Mouse (Mus musculus): ENCODE data around the gene Kdm4b. TPM values are rescaled to one million over a fixed set of nuclear protein-coding genes. Genes with fewer than 3 reads are reported as not detected.

Kdm4b gene
- total and polyA plus RNA-seq, 3 experiments, result 9.1 to 27.5 TPM; not detected in 1

DNA sequence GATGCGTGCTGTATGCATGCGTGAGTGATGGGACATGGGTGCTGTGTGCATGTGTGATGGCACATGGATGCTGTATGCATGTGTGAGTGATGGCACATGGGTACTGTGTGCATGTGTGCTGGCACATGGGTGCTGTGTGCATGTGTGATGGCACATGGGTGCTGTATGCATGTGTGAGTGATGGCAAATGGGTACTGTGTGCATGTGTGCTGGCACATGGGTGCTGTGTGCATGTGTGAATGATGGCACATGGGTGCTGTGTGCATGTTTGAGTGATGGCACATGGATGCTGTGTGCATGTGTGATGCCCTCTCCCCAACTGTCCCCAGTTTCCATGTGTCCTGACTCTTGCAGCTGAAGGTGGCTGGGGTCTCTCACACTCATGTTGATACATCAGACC, 94.2 kb downstream of the Kdm4b start:
- Histone ChIP-seq H3K4me1 (ENCODE audit: control insufficient read depth in 1 of 2, insufficient read depth in 2 of 2, low read length in 2 of 2) (no peaks in the 10 kb centered on the region), H3K27ac (ENCODE audit: control insufficient read depth, low read depth, low read length) (no peak overlapping the region), H3K4me3 (ENCODE audit: control insufficient read depth in 1 of 2, insufficient read depth in 1 of 2, low read depth in 2 of 2, low read length in 2 of 2) (no peak overlapping the region), H3K9ac (ENCODE audit: control insufficient read depth, low read depth, low read length, poor library complexity, severe bottlenecking) (no peak overlapping the region), H3K27me3 (ENCODE audit: control insufficient read depth in 1 of 2, insufficient read depth in 2 of 2, low read length in 2 of 2) (no peaks in the 10 kb centered on the region), H3K9me3 (replicated peaks; ENCODE audit: insufficient read depth, low read length) (no peaks in the 10 kb centered on the region), H3K79me2 (ENCODE audit: control insufficient read depth, insufficient read depth, low read length, poor library complexity) (no peaks in the 10 kb centered on the region), H3K36me3 (ENCODE audit: control insufficient read depth in 1 of 2, insufficient read depth in 2 of 2, low read length in 2 of 2) (peaks cover 0 to 3% of the 10 kb centered on the region in 2 experiments; a peak in 2 of 4 replicates)
- no peak for TF ChIP-seq UBTF (IDR thresholded peaks at IDR 0.05; ENCODE audit: borderline replicate concordance, insufficient read depth, low read depth, low read length)
- TF ChIP-seq MAX (IDR thresholded peaks at IDR 0.05; ENCODE audit: low read length), result no peak
- TF ChIP-seq POLR2AphosphoS5 (IDR thresholded peaks at IDR 0.05; ENCODE audit: borderline replicate concordance, low read depth, low read length), result peak; percentile 79; the same call in 1 of the 2 replicates
- no peak for DNase-seq (ENCODE audit: low read depth, low spot score)

DNA sequence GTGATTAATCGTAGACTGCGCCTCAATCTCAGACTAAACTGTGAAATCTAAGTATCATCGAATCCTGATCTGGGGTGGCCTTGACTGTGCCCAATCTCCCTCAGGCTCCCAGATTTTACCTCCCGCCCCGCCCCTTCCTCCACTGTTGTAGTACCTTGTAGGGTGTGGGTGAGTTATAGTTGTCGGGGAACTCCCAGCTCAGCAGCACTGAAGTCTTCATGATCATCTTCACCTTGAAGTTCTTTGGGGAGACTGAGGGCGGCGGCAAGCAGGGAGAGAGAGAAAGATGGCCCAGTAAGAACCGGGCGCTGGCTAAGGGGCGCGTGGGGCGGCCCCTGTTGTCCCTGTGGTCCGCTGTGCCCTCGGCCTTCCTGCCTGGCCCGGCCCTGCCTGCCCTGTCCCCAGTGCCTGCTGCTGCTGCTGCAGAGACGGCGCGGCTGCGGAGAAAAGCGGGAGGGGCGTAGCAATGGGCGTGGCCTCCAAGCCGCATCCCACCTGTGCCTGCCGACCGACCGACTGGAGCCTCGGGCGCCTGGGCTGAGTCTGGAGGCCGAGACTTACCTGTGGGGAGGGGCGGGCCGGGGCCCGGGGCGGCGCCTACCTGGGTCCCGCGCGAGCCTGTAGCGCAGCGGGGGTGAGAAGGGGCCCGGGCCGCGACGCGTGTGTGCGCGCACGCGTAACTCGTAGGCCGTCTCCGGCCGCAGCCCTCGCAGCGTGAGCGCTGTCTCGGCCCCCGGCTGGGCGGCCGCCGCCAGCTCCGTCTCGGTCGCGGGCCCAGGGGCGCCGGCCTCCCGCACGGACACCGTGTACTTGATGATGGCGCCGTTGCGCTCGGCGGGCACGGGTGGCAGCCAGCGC, 99.1 kb downstream of the Kdm4b start:
- TF ChIP-seq USF1 (IDR thresholded peaks at IDR 0.05; ENCODE audit: low read depth, low read length), result no peak
- no peak for TF ChIP-seq TCF12 (IDR thresholded peaks at IDR 0.05; ENCODE audit: low read depth, low read length)
- no peak for TF ChIP-seq RAD21 (IDR thresholded peaks at IDR 0.05; ENCODE audit: low read depth, low read length)
- TF ChIP-seq MAZ (IDR thresholded peaks at IDR 0.05; ENCODE audit: low read depth, low read length), result no peak
- TF ChIP-seq ZMIZ1 (IDR thresholded peaks at IDR 0.05; ENCODE audit: low read depth, low read length), result no peak
- no peak for TF ChIP-seq TBP (IDR thresholded peaks at IDR 0.05; ENCODE audit: low read depth, low read length)
- no peak for TF ChIP-seq POLR2AphosphoS5 (IDR thresholded peaks at IDR 0.05; ENCODE audit: borderline replicate concordance, low read depth, low read length)
- no peak for TF ChIP-seq E2F4 (IDR thresholded peaks at IDR 0.05; ENCODE audit: borderline replicate concordance, low read depth, low read length)
- no peak for TF ChIP-seq MAFK (IDR thresholded peaks at IDR 0.05; ENCODE audit: borderline replicate concordance, low read depth, low read length)
- no peak for TF ChIP-seq CHD2 (IDR thresholded peaks at IDR 0.05; ENCODE audit: low read length)
- TF ChIP-seq SIN3A (IDR thresholded peaks at IDR 0.05; ENCODE audit: low read length), result no peak
- TF ChIP-seq MXI1 (IDR thresholded peaks at IDR 0.05; ENCODE audit: low read depth, low read length), result no peak
- TF ChIP-seq ELF1 (IDR thresholded peaks at IDR 0.05; ENCODE audit: low read depth, low read length), result no peak
- no peak for TF ChIP-seq MYC (IDR thresholded peaks at IDR 0.05; ENCODE audit: low read depth, low read length)
- no peak for TF ChIP-seq NELFE (IDR thresholded peaks at IDR 0.05; ENCODE audit: low read depth, low read length)
- H3K79me2 ChIP-seq (ENCODE audit: control insufficient read depth, insufficient read depth, low read length, poor library complexity), result no peaks in the 10 kb centered on the region
- no peak overlapping the region for H3K27ac ChIP-seq (ENCODE audit: control insufficient read depth, low read depth, low read length)
- no peaks in the 10 kb centered on the region for H3K9me3 ChIP-seq (replicated peaks; ENCODE audit: insufficient read depth, low read length)
- no peaks in the 10 kb centered on the region; a peak in 2 of 4 replicates for H3K36me3 ChIP-seq (ENCODE audit: control insufficient read depth in 1 of 2, insufficient read depth in 2 of 2, low read length in 2 of 2)
- no peak overlapping the region for H3K4me3 ChIP-seq (ENCODE audit: control insufficient read depth in 1 of 2, insufficient read depth in 1 of 2, low read depth in 2 of 2, low read length in 2 of 2)
- no peak overlapping the region for H3K9ac ChIP-seq (ENCODE audit: control insufficient read depth, low read depth, low read length, poor library complexity, severe bottlenecking)
- no peak for DNase-seq (ENCODE audit: low read depth, low spot score)
- no peaks in the 10 kb centered on the region for H3K27me3 ChIP-seq (ENCODE audit: control insufficient read depth in 1 of 2, insufficient read depth in 2 of 2, low read length in 2 of 2)
- H3K4me1 ChIP-seq (ENCODE audit: control insufficient read depth in 1 of 2, insufficient read depth in 2 of 2, low read length in 2 of 2), result no peaks in the 10 kb centered on the region

Measured in MEL (cell line).